Mouse (Mus musculus): ENCODE measurements around the gene Cand1.
A peak's percentile ranks its signal among the peaks of the same experiment; 100 is the strongest.

Gene Cand1

DNA sequence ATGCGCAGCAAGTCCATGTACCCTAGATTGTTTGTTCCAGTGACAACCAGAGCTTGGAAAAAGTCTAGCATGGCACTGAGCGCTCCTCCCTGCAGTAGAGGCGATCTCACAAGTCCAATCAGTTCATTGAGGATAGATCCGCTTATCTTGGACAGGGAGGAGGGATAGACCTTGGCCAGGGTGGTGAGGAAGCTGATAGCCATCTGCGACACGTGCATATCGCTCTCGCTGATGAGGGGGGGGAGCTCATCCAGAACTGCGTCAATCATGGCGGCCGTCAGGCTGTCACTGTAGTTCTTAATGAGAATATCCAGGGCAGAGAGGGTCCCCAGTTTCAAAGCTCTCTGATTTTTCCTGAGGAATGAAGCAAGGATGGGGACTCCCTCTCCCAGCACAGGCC is 28.6 kb downstream of the Cand1 start:
- DNase-seq (ENCODE audit: low read depth, low spot score), result no peak

- no peak for DNase-seq (ENCODE audit: low read depth, low spot score)
Observed at GRCm38 (mm10) chr10:119206309-119206932, 33.4 kb downstream of the Cand1 start.

- DNase-seq (ENCODE audit: low read depth, low spot score), result no peak
Observed at GRCm38 (mm10) chr10:119205229-119205628, 34.6 kb downstream of the Cand1 start.

DNA sequence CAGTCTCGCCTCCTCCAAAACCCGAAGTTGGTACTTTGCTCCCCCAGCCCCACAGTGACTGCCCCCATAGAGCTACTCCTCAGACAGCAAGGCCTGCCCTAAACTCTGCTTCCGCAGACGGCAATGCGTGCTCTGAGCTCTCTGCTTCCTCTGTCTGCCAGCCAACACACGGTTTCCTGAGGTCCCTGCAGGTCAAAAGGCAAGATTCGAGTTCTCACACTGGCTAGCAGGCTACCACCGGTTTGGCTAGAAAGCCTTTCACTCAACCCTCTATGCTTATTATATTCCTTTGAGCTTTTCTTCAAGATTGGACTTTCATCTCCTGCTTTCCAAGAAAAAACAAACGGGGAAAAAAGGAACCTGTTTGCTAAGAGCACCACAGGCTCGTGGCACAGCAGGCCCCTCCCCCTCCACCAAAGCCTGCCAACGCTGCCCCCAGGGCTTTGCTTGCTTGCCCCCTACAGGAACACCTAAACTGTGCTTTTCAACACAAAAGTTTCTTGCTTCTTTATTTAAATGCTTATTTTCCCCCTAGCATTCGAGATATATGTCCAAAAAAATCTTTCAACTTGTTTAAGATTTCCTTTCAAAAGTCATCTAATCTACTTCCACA is 35.4 kb downstream of the Cand1 start:
- peak; percentile 38 for DNase-seq (ENCODE audit: low read depth, low spot score)

GRCm38 (mm10) chr10:119199864-119200263 is 40.0 kb downstream of the Cand1 start:
- DNase-seq (ENCODE audit: low read depth, low spot score), result no peak

DNA sequence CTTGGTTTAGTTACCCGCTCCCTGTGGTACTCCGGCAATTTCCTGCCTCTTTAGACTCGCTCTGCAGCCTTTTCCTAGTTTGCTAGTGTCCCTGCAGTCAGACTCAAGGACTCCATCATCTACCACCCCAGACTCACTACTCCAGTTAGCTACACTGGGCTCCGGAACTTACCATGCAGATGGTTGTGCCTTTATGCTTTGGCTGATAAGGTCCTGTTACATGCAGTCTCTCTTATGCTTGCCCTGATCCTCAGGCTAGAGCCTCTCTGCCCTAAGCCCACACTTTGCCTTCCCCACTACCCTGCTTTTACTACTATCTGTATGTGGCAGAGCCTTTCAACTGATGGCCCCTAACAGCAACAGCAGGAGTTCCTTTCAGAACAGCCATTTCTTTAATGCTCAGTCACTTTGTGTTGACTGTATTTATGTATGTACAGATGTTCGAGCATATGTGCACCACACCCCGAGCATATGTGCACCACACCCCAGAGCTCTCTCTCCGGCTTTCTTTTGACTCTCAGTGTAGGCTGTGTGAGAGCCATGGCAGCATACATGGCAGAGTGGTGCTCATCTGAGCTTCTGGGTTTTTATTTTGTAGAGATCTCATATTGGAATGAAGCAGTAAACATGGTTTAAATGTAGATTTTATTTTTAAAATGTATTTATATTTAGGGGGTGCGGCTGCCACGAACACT is 41.5 kb downstream of the Cand1 start:
- peak; percentile 31 for DNase-seq (ENCODE audit: low read depth, low spot score)

DNA sequence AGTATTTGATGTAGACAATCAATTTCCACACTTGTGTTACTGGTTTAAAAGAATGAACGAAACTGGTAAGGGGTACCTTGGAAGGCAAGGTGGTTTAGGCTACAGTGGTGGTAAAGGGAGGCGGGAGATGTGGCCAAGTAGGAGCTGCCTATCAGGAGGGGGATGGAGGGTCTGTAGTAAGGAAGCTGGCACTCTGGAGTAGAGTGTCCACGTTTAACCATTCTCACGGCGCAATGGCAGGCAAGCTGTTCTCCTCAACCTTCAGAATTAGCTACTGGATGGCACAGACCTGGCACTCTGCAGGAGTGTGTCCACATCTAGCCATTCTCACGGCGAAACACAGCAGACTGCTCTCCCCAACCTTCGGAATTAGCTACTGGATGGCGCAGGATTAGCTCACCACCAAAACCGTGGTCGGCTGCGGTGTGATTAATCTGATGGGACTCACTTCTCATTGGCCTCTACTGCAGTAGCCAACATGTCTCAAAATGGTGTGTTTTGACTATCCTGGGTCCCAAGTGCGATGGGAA is 42.2 kb downstream of the Cand1 start:
- DNase-seq (ENCODE audit: low read depth, low spot score), result no peak

DNA sequence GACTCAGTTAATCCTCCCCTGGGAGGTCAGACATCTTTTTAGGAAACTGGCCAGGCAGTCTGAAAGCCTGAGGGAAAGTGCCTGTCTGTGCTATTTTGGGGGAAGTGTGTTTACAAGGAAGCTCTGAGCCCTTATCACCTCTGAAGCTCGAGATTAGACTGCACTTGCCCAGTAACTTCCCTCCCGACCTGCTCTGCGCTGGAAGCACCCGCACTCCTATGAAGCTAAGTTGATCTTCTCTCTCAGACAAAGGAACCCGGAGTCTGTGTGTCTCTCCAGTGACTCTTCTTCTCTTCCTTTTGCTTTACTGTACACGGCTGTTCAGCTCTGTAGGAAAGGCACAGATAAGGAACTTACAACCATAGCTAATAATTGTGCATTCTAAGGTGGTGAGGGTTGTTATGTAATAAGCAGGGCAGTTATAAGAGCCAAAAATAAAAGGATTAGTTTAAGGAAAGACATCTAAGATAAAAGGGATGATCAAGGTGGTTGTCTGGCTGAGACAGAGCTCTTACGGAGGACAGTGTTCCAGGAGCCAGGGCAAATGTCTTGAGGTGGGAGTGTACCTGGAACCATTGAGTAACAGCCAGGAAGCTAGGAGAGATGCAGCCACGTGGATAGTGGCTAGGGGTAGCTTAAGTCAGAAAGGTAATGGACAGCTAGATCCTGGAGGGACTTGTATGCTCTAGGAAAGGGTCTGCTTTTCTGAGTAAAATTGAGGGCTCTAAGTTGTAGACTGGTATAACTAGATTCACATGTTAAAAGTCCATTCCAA is 47.1 kb downstream of the Cand1 start:
- no peak for DNase-seq (ENCODE audit: low read depth, low spot score)

GRCm38 (mm10) chr10:119187720-119188119 is 52.1 kb downstream of the Cand1 start:
- DNase-seq (ENCODE audit: low read depth, low spot score), result no peak

DNA sequence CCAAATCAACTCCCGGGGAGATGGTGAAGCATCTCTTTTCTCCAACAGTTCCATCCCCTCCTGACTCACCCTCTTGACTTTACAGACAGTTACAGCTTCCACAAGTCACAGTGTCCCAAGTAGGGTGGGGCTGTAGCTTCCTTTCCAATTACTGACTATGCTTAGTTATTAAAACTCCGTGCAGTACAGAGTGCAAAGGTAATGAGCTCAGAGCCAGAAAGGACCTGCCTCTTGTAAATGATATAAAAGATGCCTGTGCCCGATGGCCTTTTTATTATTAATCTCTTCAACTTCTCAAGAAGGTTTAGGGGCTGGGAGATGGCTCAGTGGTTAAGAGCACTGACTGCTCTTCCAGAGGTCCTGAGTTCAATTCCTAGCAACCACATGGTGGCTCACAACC is 70.2 kb downstream of the Cand1 start:
- no peak for DNase-seq (ENCODE audit: low read depth, low spot score)

DNA sequence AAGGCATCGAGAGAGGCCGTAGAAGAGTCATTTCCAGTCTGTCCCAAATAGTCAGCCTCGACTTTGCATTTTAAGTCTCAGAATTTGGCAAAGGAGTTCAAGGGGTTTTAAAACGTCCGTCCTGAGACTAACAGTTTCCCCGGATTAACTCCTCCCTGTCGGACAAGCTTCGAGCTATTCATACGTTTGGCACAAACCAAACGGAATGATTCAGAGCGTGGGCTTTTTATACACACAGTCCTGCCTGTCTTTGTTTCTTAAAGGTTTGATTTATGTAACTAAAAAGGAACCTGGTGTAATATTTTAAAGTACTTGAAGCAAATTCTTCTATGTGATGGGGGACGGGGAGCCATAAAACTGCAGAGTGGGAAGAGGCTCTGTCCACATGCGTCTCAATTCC is 70.6 kb downstream of the Cand1 start:
- DNase-seq (ENCODE audit: low read depth, low spot score), result no peak

DNA sequence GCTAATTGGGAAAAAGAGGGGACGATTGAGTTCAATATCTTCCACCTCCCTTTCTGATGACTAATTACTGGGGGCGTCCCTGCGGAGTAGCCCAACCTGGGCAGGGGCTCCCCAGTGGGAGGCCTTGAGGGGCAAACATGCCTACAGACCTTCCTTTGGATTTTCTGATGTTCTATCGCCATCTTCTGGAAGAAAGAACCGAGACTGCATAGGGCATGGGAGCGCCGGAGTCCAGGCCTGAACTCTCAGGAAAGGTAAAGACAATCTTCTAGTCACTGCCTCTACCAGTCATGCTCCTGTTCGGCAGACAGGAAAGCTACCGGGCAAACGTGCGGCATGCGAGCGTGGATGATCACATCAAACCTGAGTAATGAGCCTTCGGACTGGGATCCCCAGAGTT is 71.1 kb downstream of the Cand1 start:
- DNase-seq (ENCODE audit: low read depth, low spot score), result peak; percentile 59

- DNase-seq (ENCODE audit: low read depth, low spot score), result no peak
Observed at GRCm38 (mm10) chr10:119167858-119168257, 72.0 kb downstream of the Cand1 start.

DNA sequence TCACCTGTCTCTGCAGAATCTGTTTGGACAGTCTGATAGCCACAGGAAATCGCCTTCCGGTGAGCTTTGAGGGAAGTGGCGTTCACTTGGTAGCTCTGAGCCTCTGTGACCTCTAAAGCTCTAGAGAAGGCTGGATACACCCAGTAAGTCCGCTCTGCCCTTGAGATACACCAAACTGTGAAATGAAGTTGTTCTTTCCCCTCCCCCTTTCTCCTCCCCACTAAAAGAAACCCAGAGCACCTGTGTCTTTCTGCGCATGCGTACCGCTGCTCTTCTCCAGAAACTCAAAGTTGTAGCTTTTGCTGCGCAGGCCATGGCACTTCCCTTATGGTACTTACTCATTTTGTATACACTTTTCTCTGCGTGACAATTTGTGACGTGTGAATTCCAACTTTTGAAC is 74.8 kb downstream of the Cand1 start:
- peak; percentile 73 for DNase-seq (ENCODE audit: low read depth, low spot score)

- DNase-seq (ENCODE audit: low read depth, low spot score), result no peak
Observed at GRCm38 (mm10) chr10:119161820-119162382, 78.0 kb downstream of the Cand1 start.

- DNase-seq (ENCODE audit: low read depth, low spot score), result no peak
Observed at GRCm38 (mm10) chr10:119160161-119160560, 79.7 kb downstream of the Cand1 start.

DNA sequence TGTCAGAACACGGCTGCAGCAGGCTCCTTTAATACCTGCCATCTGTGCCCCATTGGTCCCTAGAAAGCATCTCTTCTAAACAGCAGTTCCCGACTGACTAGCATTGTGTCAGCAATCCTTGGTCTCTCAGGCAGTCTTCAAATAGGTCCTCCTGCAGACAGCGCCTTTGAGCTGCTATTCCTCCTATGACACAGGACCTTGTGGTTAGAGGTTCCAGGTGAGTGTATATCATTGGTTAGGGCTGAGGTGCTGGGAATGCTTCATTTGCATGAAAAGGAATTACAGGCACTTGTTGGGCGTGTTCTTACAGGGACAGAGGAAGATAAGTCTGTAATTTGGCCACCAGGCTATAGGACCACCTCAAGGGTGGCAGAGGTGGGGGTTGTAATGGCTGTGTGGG is 90.6 kb downstream of the Cand1 start:
- DNase-seq (ENCODE audit: low read depth, low spot score), result peak; percentile 76

Data from R1 (cell line).